Mouse (Mus musculus): ENCODE results near the gene Tma7. TPM values are rescaled to one million over a fixed set of nuclear protein-coding genes. Genes with fewer than 3 reads are reported as not detected.

Tma7 gene
- total and polyA plus RNA-seq, 3 experiments, result 255 to 529 (median 336) TPM

GRCm38 (mm10) chr9:109111101-109111500, 28.7 kb upstream of the Tma7 start:
- H3K27me3 ChIP-seq (replicated peaks), result peaks cover 94% of the 10 kb centered on the region
- H3K9me3 ChIP-seq (replicated peaks; ENCODE audit: low read length), result no peaks in the 10 kb centered on the region
- H3K36me3 ChIP-seq (replicated peaks in 1 of 2; ENCODE audit: control insufficient read depth in 1 of 2, insufficient read depth in 1 of 2, low read length in 1 of 2), result no peaks in the 10 kb centered on the region
- no peak for TF ChIP-seq ZKSCAN1 (IDR thresholded peaks at IDR 0.05; ENCODE audit: borderline replicate concordance, low read depth, low read length)
- no peak overlapping the region for H3K9ac ChIP-seq (ENCODE audit: insufficient read depth, low read depth)
- in situ Hi-C loops (cut with MboI; ENCODE audit: low pct_ligation_motif_present, low pct_unique_long_range_greater_than_20kb, low sequenced_read_pairs) (no loop called here), dilution Hi-C loops (cut with MboI; ENCODE audit: extremely low pct_ligation_motif_present, extremely low pct_unique_long_range_greater_than_20kb, low sequenced_read_pairs) (no loop called here)
- no peak for DNase-seq (ENCODE audit: extremely low read depth)
- H3K4me3 ChIP-seq (replicated peaks in 1 of 3; ENCODE audit: low read depth in 2 of 3, low read length in 2 of 3, poor library complexity in 1 of 3), result no peak overlapping the region
- no peak overlapping the region for H3K4me2 ChIP-seq (ENCODE audit: insufficient read depth, low read depth, poor library complexity, severe bottlenecking)
- H3K79me2 ChIP-seq (replicated peaks; ENCODE audit: control insufficient read depth, extremely low read depth, insufficient read depth, poor library complexity, severe bottlenecking), result no peaks in the 10 kb centered on the region
- no peak overlapping the region for H3K27ac ChIP-seq (ENCODE audit: insufficient read depth, low read depth)
- H3K4me1 ChIP-seq (ENCODE audit: control insufficient read depth in 1 of 2, insufficient read depth in 2 of 2), result no peaks in the 10 kb centered on the region

- in situ Hi-C loops (cut with MboI; ENCODE audit: low pct_ligation_motif_present, low pct_unique_long_range_greater_than_20kb, low sequenced_read_pairs), result no loop called here
- TF ChIP-seq MYC (IDR thresholded peaks at IDR 0.05; ENCODE audit: low read depth, low read length) (no peak), ZMIZ1 (IDR thresholded peaks at IDR 0.05; ENCODE audit: low read depth, low read length) (no peak), MAZ (IDR thresholded peaks at IDR 0.05; ENCODE audit: low read depth, low read length) (no peak)
- dilution Hi-C loops (cut with MboI; ENCODE audit: extremely low pct_ligation_motif_present, extremely low pct_unique_long_range_greater_than_20kb, low sequenced_read_pairs), result no loop called here
- H3K4me3 ChIP-seq (replicated peaks in 1 of 3; ENCODE audit: low read depth in 2 of 3, low read length in 2 of 3, poor library complexity in 1 of 3), result no peak overlapping the region
- H3K36me3 ChIP-seq (replicated peaks in 1 of 2; ENCODE audit: control insufficient read depth in 1 of 2, insufficient read depth in 1 of 2, low read length in 1 of 2), result no peaks in the 10 kb centered on the region
- no peaks in the 10 kb centered on the region for H3K79me2 ChIP-seq (replicated peaks; ENCODE audit: control insufficient read depth, extremely low read depth, insufficient read depth, poor library complexity, severe bottlenecking)
- no peak overlapping the region for H3K4me2 ChIP-seq (ENCODE audit: insufficient read depth, low read depth, poor library complexity, severe bottlenecking)
- no peak for DNase-seq (ENCODE audit: extremely low read depth)
- H3K9me3 ChIP-seq (replicated peaks; ENCODE audit: low read length), result no peaks in the 10 kb centered on the region
- H3K4me1 ChIP-seq (ENCODE audit: control insufficient read depth in 1 of 2, insufficient read depth in 2 of 2), result no peaks in the 10 kb centered on the region
- peaks cover 96% of the 10 kb centered on the region for H3K27me3 ChIP-seq (replicated peaks)
- H3K9ac ChIP-seq (ENCODE audit: insufficient read depth, low read depth), result no peak overlapping the region
- H3K27ac ChIP-seq (ENCODE audit: insufficient read depth, low read depth), result no peak overlapping the region
Observed at GRCm38 (mm10) chr9:109110240-109110639, 27.9 kb upstream of the Tma7 start.

- no peak for DNase-seq (ENCODE audit: extremely low read depth)
- Histone ChIP-seq H3K4me1 (ENCODE audit: control insufficient read depth in 1 of 2, insufficient read depth in 2 of 2) (no peaks in the 10 kb centered on the region), H3K9ac (ENCODE audit: insufficient read depth, low read depth) (no peak overlapping the region), H3K36me3 (replicated peaks in 1 of 2; ENCODE audit: control insufficient read depth in 1 of 2, insufficient read depth in 1 of 2, low read length in 1 of 2) (no peaks in the 10 kb centered on the region), H3K27me3 (replicated peaks) (peaks cover 97% of the 10 kb centered on the region), H3K4me3 (replicated peaks in 1 of 3; ENCODE audit: low read depth in 2 of 3, low read length in 2 of 3, poor library complexity in 1 of 3) (no peak overlapping the region), H3K27ac (ENCODE audit: insufficient read depth, low read depth) (no peak overlapping the region), H3K9me3 (replicated peaks; ENCODE audit: low read length) (no peaks in the 10 kb centered on the region), H3K4me2 (ENCODE audit: insufficient read depth, low read depth, poor library complexity, severe bottlenecking) (no peak overlapping the region), H3K79me2 (replicated peaks; ENCODE audit: control insufficient read depth, extremely low read depth, insufficient read depth, poor library complexity, severe bottlenecking) (no peaks in the 10 kb centered on the region)
- in situ Hi-C loops (cut with MboI; ENCODE audit: low pct_ligation_motif_present, low pct_unique_long_range_greater_than_20kb, low sequenced_read_pairs), result no loop called here
- TF ChIP-seq GABPA (IDR thresholded peaks at IDR 0.05; ENCODE audit: insufficient replicate concordance, low read depth, low read length) (no peak), CTCF (conservative IDR thresholded peaks at IDR 0.05 in 1 of 2, IDR thresholded peaks at IDR 0.05 in 1 of 2; ENCODE audit: low read depth in 2 of 2, low read length in 2 of 2) (no peak), SIN3A (IDR thresholded peaks at IDR 0.05; ENCODE audit: low read length) (no peak), ZMIZ1 (IDR thresholded peaks at IDR 0.05; ENCODE audit: low read depth, low read length) (no peak), CHD2 (IDR thresholded peaks at IDR 0.05; ENCODE audit: low read length) (no peak), JUN (IDR thresholded peaks at IDR 0.05; ENCODE audit: insufficient read depth, low read depth, low read length) (no peak), RCOR1 (conservative IDR thresholded peaks at IDR 0.05; ENCODE audit: low read depth, low read length) (no peak), ZC3H11A (IDR thresholded peaks at IDR 0.05; ENCODE audit: low read depth, low read length) (no peak), ZNF384 (IDR thresholded peaks at IDR 0.05; ENCODE audit: low read depth, low read length) (no peak), MYC (IDR thresholded peaks at IDR 0.05; ENCODE audit: low read depth, low read length) (no peak), MAX (IDR thresholded peaks at IDR 0.05; ENCODE audit: low read length) (no peak), EP300 (IDR thresholded peaks at IDR 0.05; ENCODE audit: low read length) (no peak), RAD21 (IDR thresholded peaks at IDR 0.05; ENCODE audit: low read depth, low read length) (no peak), MAFK (IDR thresholded peaks at IDR 0.05; ENCODE audit: insufficient replicate concordance, low read length) (no peak)
- dilution Hi-C loops (cut with MboI; ENCODE audit: extremely low pct_ligation_motif_present, extremely low pct_unique_long_range_greater_than_20kb, low sequenced_read_pairs), result no loop called here
Observed at GRCm38 (mm10) chr9:109107341-109107740, 25.0 kb upstream of the Tma7 start.

All from CH12.LX (cell line).